Mouse (Mus musculus) adrenal gland, postnatal 4 days (tissue): ENCODE measurements around the gene Pzp. TPM values are rescaled to one million over a fixed set of nuclear protein-coding genes. Genes with fewer than 3 reads are reported as not detected.
A peak's percentile ranks its signal among the peaks of the same experiment; 100 is the strongest.

ENCODE experiments used
- DNase-seq, 2 experiments: peaks; one replicate each; pipeline ENCODE4 v3.0.0; 2021 to 2022; ENCODE audit warnings: low spot score in 2 of 2, mixed read lengths in 2 of 2
- total RNA-seq, 2 experiments: library from RNA; stranded (reverse); gene quantifications; 2 replicates each; pipeline ENCODE4 v1.2.3; 2021

Gene Pzp
- total RNA-seq, 2 experiments from 2014 or later = 15.0 to 306 TPM

- DNase-seq = peak; percentile 96 to 98
These were observed 46.8 kb downstream of the Pzp start for GRCm38 (mm10) chr6:128479463-128480454.

DNA sequence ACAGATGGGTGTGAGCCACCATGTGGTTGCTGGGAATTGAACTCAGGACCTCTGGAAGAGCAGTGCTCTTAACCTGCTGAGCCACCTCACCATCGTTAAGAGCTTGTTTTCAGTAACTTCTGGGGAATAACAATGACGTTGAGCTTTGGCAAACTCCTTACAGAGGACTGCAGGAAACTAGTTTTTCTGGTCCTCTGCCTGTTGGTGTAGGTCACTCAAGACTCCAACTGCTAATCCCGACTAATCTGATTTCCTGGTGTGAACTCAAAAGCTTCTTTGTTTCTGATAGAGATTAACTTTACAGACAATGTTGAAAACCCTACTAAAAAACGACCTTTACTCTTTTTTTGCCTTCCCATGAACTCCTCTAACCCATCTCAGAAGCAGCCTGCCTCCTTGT lies 49.0 kb downstream of the Pzp start:
- no peak for DNase-seq

GRCm38 (mm10) chr6:128474112-128474511 lies 52.4 kb downstream of the Pzp start:
- DNase-seq = no peak

DNA sequence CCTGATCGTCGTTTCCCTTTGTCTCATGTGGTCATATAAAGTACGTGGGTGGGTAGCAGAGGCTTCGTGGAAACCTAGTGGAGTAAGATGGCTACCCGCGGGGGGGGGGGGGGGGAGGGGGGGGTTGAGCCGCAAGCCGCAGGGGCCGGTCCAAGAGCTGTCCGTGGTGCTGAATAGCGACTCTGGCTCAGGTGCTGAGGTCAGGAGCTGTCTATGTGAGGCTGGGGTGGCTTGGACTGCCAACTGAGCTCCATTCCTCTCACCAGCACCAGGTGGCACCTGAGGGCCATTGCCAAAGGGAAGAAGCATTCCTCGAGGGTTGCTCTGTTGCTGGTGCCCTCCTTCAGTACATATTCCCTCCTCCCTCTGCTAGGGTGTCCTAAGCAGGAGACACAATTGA lies 57.1 kb downstream of the Pzp start:
- DNase-seq = peak; percentile 31 to 41

DNA sequence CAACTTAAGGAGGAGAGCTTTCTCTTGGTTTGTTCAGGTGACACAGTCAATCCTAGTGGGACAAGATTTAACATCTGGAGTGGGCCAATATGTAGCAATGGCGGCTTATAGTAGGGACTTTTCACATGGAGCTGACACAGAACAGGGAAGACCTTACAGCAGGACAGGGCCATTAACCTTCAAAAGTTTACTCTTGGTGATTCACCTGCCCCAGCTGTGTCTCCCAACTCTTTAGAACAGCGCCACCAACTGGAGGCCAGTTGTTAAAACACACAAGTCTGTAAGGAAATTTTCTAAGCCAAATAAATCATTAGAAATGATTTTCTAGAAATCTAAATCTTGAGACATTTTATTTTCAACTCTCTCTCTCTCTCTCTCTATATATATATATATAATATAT lies 59.2 kb downstream of the Pzp start:
- DNase-seq = peak in 1 of 2 experiments; percentile 36

GRCm38 (mm10) chr6:128466563-128466962 lies 60.0 kb downstream of the Pzp start:
- DNase-seq = no peak

DNA sequence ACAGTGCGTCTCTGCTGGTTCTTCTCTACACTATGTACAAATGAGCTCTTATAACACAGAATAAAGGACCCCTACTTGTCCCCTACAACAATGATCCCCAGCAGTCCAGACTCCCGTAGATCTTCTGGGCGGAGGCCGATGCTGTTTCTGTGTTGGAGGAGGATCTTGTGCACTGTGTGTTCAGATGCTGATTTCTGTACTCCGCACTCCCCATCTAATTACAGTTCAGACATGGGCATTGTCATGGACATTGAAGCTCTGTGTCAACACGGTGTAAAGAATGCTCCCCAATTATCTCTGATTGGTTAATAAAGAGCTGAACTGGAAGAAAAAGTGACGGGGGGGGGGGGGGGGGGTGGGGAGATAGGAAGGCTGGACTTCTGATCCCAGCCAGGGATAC lies 60.5 kb downstream of the Pzp start:
- DNase-seq = no peak

- DNase-seq = no peak
These were observed 61.5 kb downstream of the Pzp start for GRCm38 (mm10) chr6:128464996-128465395.

DNA sequence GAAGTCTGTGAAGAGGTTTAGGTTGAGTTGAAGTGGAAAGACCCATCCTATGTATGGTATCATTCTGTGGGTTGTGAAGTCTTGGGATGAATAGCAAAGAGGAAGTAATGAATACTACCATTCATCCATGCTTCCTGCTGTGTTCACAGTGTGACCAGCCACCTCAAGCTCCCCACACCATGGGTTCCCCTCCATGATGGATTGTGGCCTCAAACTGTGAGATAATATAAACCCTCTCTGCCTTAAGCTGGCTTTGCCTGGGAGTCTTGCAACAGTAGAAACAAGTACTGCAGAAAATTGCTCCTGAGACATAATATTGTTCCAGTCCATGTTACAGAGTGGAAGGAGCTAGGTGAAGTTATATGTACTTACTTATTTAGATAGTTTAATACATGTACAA lies 64.9 kb downstream of the Pzp start:
- no peak for DNase-seq

GRCm38 (mm10) chr6:128460729-128461503 lies 65.6 kb downstream of the Pzp start:
- DNase-seq = no peak

GRCm38 (mm10) chr6:128460321-128460720 lies 66.2 kb downstream of the Pzp start:
- DNase-seq = no peak

DNA sequence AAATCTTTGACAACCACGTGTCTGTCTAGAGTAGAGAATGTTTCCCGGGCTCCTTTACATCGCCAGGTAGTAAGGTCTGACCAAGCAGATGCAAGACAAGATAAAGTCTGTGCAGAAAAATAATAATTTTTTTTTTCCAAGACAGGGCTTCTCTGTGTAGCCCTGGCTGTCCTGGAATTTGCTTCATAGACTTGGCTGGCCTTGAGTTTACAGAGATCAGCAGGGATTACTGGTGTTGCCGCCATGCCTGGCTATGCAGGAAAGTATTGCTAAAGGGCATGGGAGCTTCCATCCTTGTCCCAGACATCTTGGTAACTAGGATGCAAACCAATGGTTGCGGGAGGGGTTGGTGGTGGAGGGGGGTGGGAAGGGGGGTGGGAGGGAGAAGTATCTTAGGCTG lies 69.3 kb downstream of the Pzp start:
- no peak for DNase-seq

GRCm38 (mm10) chr6:128455835-128456605 lies 70.5 kb downstream of the Pzp start:
- DNase-seq = no peak

- no peak for DNase-seq
These were observed 79.5 kb downstream of the Pzp start for GRCm38 (mm10) chr6:128447063-128447462.

DNA sequence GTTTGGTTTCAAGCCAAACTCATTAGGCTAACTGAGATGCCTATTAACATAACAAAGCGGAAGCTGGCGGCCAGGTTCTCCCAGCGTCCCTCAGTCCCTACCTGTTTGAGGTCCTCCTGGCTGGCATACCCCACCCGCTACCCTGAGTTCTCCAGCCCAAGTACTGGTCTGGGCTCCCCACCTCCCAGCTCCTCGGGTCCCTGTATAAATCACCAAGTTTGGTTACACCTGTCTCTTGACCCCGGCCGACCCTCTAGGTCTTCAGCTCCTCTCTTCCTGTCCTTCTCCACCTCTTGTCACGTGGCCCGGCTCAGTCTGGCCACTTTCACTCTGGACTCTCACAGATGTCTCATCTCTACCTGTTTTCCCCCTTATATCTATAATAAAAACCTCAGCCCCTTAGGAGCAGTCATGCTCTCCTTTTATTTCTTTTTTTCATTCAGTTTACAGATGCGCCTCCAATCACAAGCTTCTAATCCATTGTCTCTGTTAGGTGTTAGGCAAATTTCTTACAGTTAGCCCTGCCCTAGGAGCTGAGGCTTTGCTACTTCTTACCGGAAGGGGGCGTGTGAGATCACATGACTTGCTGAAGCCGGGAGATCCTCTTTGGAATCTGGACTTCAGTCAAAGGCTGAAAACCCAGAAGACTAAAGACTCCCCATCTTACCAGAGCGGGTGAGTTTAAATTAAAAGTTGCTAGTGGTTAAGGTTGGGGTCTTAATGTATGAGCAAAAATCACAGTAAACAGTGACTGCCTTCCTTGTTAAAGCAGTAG lies 80.6 kb downstream of the Pzp start:
- DNase-seq = no peak

DNA sequence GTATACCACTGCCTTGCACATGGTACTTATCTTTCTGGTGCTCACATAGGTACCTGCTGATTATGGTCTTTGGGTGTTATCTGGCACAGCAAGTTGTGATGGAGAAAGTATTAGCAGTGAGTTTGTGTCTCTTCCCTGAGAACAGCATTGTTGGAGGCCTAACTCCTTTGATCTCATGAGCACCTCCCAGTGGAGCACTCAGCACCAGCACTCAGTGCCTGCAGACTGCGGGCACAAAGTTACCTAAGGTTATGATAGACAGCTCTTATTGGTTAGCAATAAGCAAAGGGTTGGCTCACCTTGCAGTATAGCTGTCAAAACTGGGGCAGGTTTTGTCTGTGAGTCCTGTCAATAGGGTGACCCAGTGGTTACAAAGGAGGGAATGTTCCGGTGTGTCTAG lies 86.3 kb downstream of the Pzp start:
- DNase-seq = no peak

- no peak for DNase-seq
These were observed 87.6 kb downstream of the Pzp start for GRCm38 (mm10) chr6:128438871-128439341.

DNA sequence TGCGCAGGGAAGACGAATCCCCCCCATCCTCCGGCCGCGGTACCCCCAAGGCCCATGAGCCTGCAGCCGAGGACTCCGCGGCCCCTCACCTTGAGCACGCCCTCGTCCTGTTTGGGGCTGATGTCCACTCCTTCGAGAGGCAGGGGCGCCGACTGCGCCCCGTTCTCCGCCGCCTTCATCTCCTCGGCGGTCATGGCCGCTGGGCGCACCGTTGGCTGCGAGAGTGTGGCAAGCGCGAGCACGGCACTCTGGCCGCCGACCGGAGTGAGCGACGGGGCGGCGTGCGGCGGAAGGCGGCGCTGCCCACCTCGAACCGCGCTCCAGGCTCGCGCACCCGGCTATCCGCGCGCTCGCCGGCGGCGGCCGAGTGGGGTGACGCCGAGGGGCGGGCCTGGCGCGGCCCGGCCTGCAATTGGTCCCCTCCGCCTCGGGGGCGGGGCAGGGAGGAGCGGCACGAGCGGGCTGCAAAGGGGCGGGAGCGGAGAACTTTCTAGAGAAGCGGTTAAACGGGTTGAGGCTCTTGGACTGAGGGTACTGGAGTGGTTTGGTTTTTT lies 88.1 kb downstream of the Pzp start, which contains the start of gene Fkbp4:
Gene Fkbp4, minus strand, starts transcription at position 361 of the 554 bp plus-strand sequence.
- DNase-seq = peak; percentile 83 to 93

DNA sequence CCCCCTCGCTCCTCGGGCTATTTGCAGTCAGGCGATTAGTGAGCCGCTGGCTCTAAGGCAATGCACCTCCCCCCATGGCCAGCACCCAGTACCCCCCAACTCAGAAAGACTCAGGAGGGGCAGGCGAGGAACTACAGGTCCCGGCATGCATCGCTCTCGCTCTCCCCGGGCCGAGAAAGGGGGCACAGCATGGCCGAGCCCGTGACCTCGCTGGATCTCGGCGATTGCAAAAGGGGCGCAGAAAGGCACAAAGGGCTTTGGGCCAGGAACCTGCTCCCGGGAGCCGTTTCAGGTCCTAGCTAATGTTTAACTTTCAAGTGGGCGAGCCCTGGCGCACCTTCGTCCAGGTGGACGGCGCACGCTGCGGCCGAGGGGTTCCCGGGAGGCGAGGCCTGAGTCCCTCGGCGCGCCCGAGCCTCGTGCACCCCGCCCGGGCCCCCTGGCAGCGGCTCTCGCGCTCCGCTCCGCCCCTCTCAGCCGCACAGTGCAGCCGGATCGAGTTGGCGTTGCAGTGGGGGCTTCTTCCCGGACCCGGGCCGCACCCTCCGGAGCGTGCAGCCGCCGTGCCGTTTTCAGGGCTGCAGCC lies 88.7 kb downstream of the Pzp start:
- peak; percentile 42 to 60 for DNase-seq

- DNase-seq = no peak
These were observed 89.2 kb downstream of the Pzp start for GRCm38 (mm10) chr6:128437288-128437687.
